In genomic region chr8:75083846-75084245, GRCm38 (mm10) we compare ENCODE assay signal across 7 mouse cellular contexts. TPM values are rescaled to one million over a fixed set of nuclear protein-coding genes. Genes with fewer than 3 reads are reported as not detected.
DNase-seq lines count a peak whose midpoint lies in the region; ATAC-seq lines count a peak whose summit lies in the region.

No protein-coding gene starts in this region.

- H3K9ac ChIP-seq in intestine, embryonic 15.5 days = peak overlapping the region; percentile 8; the same call in 1 of the 2 replicates

- DNase-seq in adrenal gland, adult 18-20 months (ENCODE audit: low spot score in 2 of 2) = peak; percentile 83 to 86
- peak; percentile 86 for DNase-seq in embryo, embryonic 11.5 days (ENCODE audit: low read depth, low spot score)
- DNase-seq in gastrocnemius, postnatal 36 days = peak; percentile 89 to 96
- peak; percentile 79 to 88 for DNase-seq in left cerebral cortex, postnatal 25 days (ENCODE audit: low spot score in 2 of 2)
- peak; percentile 90 for DNase-seq in midbrain, embryonic 10.5 days (ENCODE audit: low spot score)
- peak; percentile 63 for DNase-seq in right cerebral cortex, postnatal 4 days

- no peaks in the 10 kb centered on the region for H3K36me3 ChIP-seq in intestine, embryonic 15.5 days
- no peaks in the 10 kb centered on the region for H3K36me3 ChIP-seq in midbrain, embryonic 10.5 days

- WGBS in intestine, embryonic 15.5 days = 1% methylated on average over 17 of the region's 17 CpGs
- WGBS in midbrain, embryonic 10.5 days = 7% methylated on average over 17 of the region's 17 CpGs

- peak overlapping the region; percentile 55 for H3K4me2 ChIP-seq in intestine, embryonic 15.5 days (replicated peaks)

- intact Hi-C loops in gastrocnemius, postnatal 36 days (cut with DNase I) = no loop called here
- intact Hi-C loops in left cerebral cortex, postnatal 25 days (cut with DNase I) = no loop called here

- peaks cover 4% of the 10 kb centered on the region; the same call in 1 of the 2 replicates for H3K4me1 ChIP-seq in intestine, embryonic 15.5 days (replicated peaks)
- H3K4me1 ChIP-seq in midbrain, embryonic 10.5 days = peaks cover 11% of the 10 kb centered on the region

- H3K4me3 ChIP-seq in intestine, embryonic 15.5 days (replicated peaks) = peak overlapping the region; percentile 27
- H3K4me3 ChIP-seq in midbrain, embryonic 10.5 days = peak overlapping the region; percentile 42

- no peaks in the 10 kb centered on the region for H3K9me3 ChIP-seq in intestine, embryonic 15.5 days
- H3K9me3 ChIP-seq in midbrain, embryonic 10.5 days (replicated peaks) = no peaks in the 10 kb centered on the region

- peak; percentile 96 for ATAC-seq in intestine, embryonic 15.5 days

- no peak overlapping the region for H3K27ac ChIP-seq in intestine, embryonic 15.5 days
- peak overlapping the region; percentile 39 for H3K27ac ChIP-seq in midbrain, embryonic 10.5 days (replicated peaks)

- no peaks in the 10 kb centered on the region for H3K27me3 ChIP-seq in intestine, embryonic 15.5 days (replicated peaks)
- H3K27me3 ChIP-seq in midbrain, embryonic 10.5 days (ENCODE audit: low read depth, poor library complexity, severe bottlenecking) = no peaks in the 10 kb centered on the region

RNA-seq across cellular contexts. Expression of gene Hmox1, which starts 9.6 kb away (rescaled TPM):
- 100 to 1,000 TPM in 1 of 2 experiments, 10 to 100 TPM in 1; 66.8 to 386 TPM for total RNA-seq in adrenal gland, adult 18-20 months (2021)
- total RNA-seq in gastrocnemius, postnatal 36 days (2021) = 1 to 10 TPM; 6.8 to 8.2 TPM
- 17.8 and 18.6 TPM in 2 replicates for polyA plus RNA-seq in intestine, embryonic 15.5 days (2015; fragmentation: Nextera tagmentation; extraction: Ambion mirVana)
- 1 to 10 TPM; 4.6 to 5.4 TPM for total RNA-seq in left cerebral cortex, postnatal 25 days (2021)
- polyA plus RNA-seq in midbrain, embryonic 10.5 days (2016; fragmentation: Nextera tagmentation; extraction: Ambion mirVana) = 20.5 and 21.0 TPM in 2 replicates

RNA-seq across cellular contexts. Expression of gene Mcm5, which starts 25.5 kb away (rescaled TPM):
- total RNA-seq in adrenal gland, adult 18-20 months (2021) = 1 to 10 TPM; 7.3 to 7.5 TPM
- total RNA-seq in gastrocnemius, postnatal 36 days (2021) = 1 to 10 TPM; 1.7 TPM
- polyA plus RNA-seq in intestine, embryonic 15.5 days (2015; fragmentation: Nextera tagmentation; extraction: Ambion mirVana) = 128 and 132 TPM in 2 replicates
- 1 to 10 TPM; 7.8 to 9.4 TPM for total RNA-seq in left cerebral cortex, postnatal 25 days (2021)
- 279 and 327 TPM in 2 replicates for polyA plus RNA-seq in midbrain, embryonic 10.5 days (2016; fragmentation: Nextera tagmentation; extraction: Ambion mirVana)

RNA-seq across cellular contexts. Expression of gene Tom1, which starts 50.3 kb away (rescaled TPM):
- 10 to 100 TPM; 40.8 to 46.1 TPM for total RNA-seq in adrenal gland, adult 18-20 months (2021)
- total RNA-seq in gastrocnemius, postnatal 36 days (2021) = 10 to 100 TPM; 42.1 to 50.5 TPM
- 32.6 and 33.5 TPM in 2 replicates for polyA plus RNA-seq in intestine, embryonic 15.5 days (2015; fragmentation: Nextera tagmentation; extraction: Ambion mirVana)
- 10 to 100 TPM; 37.6 to 38.6 TPM for total RNA-seq in left cerebral cortex, postnatal 25 days (2021)
- polyA plus RNA-seq in midbrain, embryonic 10.5 days (2016; fragmentation: Nextera tagmentation; extraction: Ambion mirVana) = 31.3 and 33.9 TPM in 2 replicates

Comparison
In these comparisons a context has a peak if more than half of its experiments do, and no peak if none do; other contexts are left out.
1. RNA of gene Hmox1, which starts 9.6 kb away (total RNA-seq): 66.8 to 386 TPM in adrenal gland, adult 18-20 months; 6.8 to 8.2 TPM in gastrocnemius, postnatal 36 days and 4.6 to 5.4 TPM in left cerebral cortex, postnatal 25 days; every median in the first group is over 4 times any median in the second.
2. Peak in every context shown above with its lines, with median percentiles within 50 percentile points of each other: DNase-seq.